Comparison of ENCODE assay signal across 8 mouse cellular contexts in genomic region chr12:26469098-26470041, GRCm38 (mm10). TPM values are rescaled to one million over a fixed set of nuclear protein-coding genes. Genes with fewer than 3 reads are reported as not detected.
DNase-seq lines count a peak whose midpoint lies in the region; ATAC-seq and TF ChIP-seq lines count a peak whose summit lies in the region.

Cmpk2 (plus strand) TSS chr12:26469204.

- H3K27ac ChIP-seq in gastrocnemius, adult 2 months = peak within 1 kb of the TSS; percentile 84
- peak within 1 kb of the TSS; percentile 95 for H3K27ac ChIP-seq in hindbrain, postnatal 0 days
- H3K27ac ChIP-seq in left cerebral cortex, adult 2 months = peak within 1 kb of the TSS; percentile 97
- peak within 1 kb of the TSS; percentile 59 for H3K27ac ChIP-seq in macrophage

- under 1% methylated on average over 69 of the region's 69 CpGs for WGBS in hindbrain, postnatal 0 days
- WGBS in macrophage (ENCODE audit: missing documents) = under 1% methylated on average over 61 of the region's 69 CpGs

- TF ChIP-seq CTCF in gastrocnemius, adult 2 months (IDR thresholded peaks at IDR 0.05) = no peak
- 0 out of 2 replicates have a peak, but pooled peaks have one; percentile 33 for TF ChIP-seq CTCF in hindbrain, postnatal 0 days (IDR thresholded peaks at IDR 0.05; ENCODE audit: low read depth)
- TF ChIP-seq CTCF in left cerebral cortex, adult 2 months (IDR thresholded peaks at IDR 0.05) = no peak

- peaks cover 41% of the 10 kb centered on the region for H3K79me2 ChIP-seq in macrophage (ENCODE audit: inconsistent target)

- no peaks in the 10 kb centered on the region for H3K27me3 ChIP-seq in hindbrain, postnatal 0 days (ENCODE audit: insufficient read depth, low read length)

- H3K4me1 ChIP-seq in hindbrain, postnatal 0 days (ENCODE audit: insufficient read depth, low read length) = peaks cover 10% of the 10 kb centered on the region

- no peaks in the 10 kb centered on the region; the same call in 1 of the 2 replicates for H3K36me3 ChIP-seq in hindbrain, postnatal 0 days (ENCODE audit: insufficient read depth, low read length)
- peaks cover 37% of the 10 kb centered on the region for H3K36me3 ChIP-seq in macrophage (ENCODE audit: inconsistent target)

- ATAC-seq in common myeloid progenitor, adult 5-6 weeks (replicated peaks; ENCODE audit: low read depth, poor library complexity, severe bottlenecking) = peak; percentile 91
- ATAC-seq in hindbrain, postnatal 0 days = peak; percentile 86

- H3K9ac ChIP-seq in hindbrain, postnatal 0 days (replicated peaks; ENCODE audit: low read length) = peak within 1 kb of the TSS; percentile 90

- peak within 1 kb of the TSS; percentile 83 for H3K4me3 ChIP-seq in gastrocnemius, adult 2 months
- H3K4me3 ChIP-seq in hindbrain, postnatal 0 days (ENCODE audit: low read length) = peak within 1 kb of the TSS; percentile 64
- peak within 1 kb of the TSS; percentile 70 for H3K4me3 ChIP-seq in left cerebral cortex, adult 2 months
- peak within 1 kb of the TSS; percentile 81 for H3K4me3 ChIP-seq in macrophage (ENCODE audit: inconsistent target)

- H3K9me3 ChIP-seq in hindbrain, postnatal 0 days (ENCODE audit: low read length) = no peaks in the 10 kb centered on the region

- peak; percentile 69 for DNase-seq in WW6 (ENCODE audit: low read depth, low spot score)
- DNase-seq in gastrocnemius, adult 2 months = peak; percentile 90
- peak; percentile 89 for DNase-seq in hindbrain, postnatal 0 days (ENCODE audit: low spot score)
- DNase-seq in left cerebral cortex, adult 2 months (ENCODE audit: extremely low spot score in 1 of 2, low spot score in 2 of 2) = peak; percentile 91
- peak; percentile 66 for DNase-seq in retina, postnatal 7 days (ENCODE audit: low read depth, low spot score)
- peak; percentile 72 to 92 for DNase-seq in urinary bladder, adult 18-20 months (ENCODE audit: low spot score in 2 of 2)

- intact Hi-C loops in gastrocnemius, adult 2 months (cut with DNase I) = no loop called here
- intact Hi-C loops in left cerebral cortex, adult 2 months (cut with DNase I) = loop anchor here (10.0 kb wide), 1 partner anchor 865 kb away; no protein-coding TSS in a partner anchor

- peak within 1 kb of the TSS; percentile 98 for H3K4me2 ChIP-seq in hindbrain, postnatal 0 days (ENCODE audit: low read depth, low read length)

RNA-seq across cellular contexts. Expression of gene Cmpk2, which starts in this region (rescaled TPM):
- total RNA-seq in common myeloid progenitor, adult 5-6 weeks (2017) = 11.2 and 15.8 TPM in 2 replicates
- total RNA-seq in gastrocnemius, adult 2 months (2021) = 1 to 10 TPM in 1 of 2 experiments, under 1 TPM in 1; 0.97 to 1.8 TPM
- 24.0 and 25.2 TPM in 2 replicates for total RNA-seq in hindbrain, postnatal 0 days (2014; rRNA removed)
- 21.1 and 21.3 TPM in 2 replicates for polyA plus RNA-seq in hindbrain, postnatal 0 days (2015; fragmentation: Nextera tagmentation; extraction: Ambion mirVana)
- total RNA-seq in left cerebral cortex, adult 2 months (2021) = 10 to 100 TPM; 19.5 to 21.9 TPM
- 1,000 to 10,000 TPM in 3 of 26 experiments, 100 to 1,000 TPM in 13, 10 to 100 TPM in 10; 40.1 to 3,121 (median 497) TPM for total RNA-seq in macrophage (2018; cell fraction: chromatin; rRNA removed)
- total RNA-seq in macrophage (2018; cell fraction: cytosol; rRNA removed) = 1,000 to 10,000 TPM in 3 of 26 experiments, 100 to 1,000 TPM in 13, 10 to 100 TPM in 10; 54.4 to 1,473 (median 572) TPM
- 1,000 to 10,000 TPM in 11 of 26 experiments, 100 to 1,000 TPM in 11, 10 to 100 TPM in 4; 40.4 to 2,232 (median 879) TPM for total RNA-seq in macrophage (2018; cell fraction: nucleus; rRNA removed)
- 35.1 to 152 TPM (median 40.8 TPM) in 3 replicates for polyA plus RNA-seq in macrophage (2018)

Comparison
In these comparisons a context has a peak if more than half of its experiments do, and no peak if none do; other contexts are left out.
1. Peak in every context shown above with its lines: DNase-seq, ATAC-seq, H3K4me3 ChIP-seq and H3K27ac ChIP-seq.